Mouse (Mus musculus): ENCODE results near the gene Npy4r. TPM values are rescaled to one million over a fixed set of nuclear protein-coding genes. Genes with fewer than 3 reads are reported as not detected.

Npy4r gene
- 0.06 and 0.11 TPM in 2 replicates for polyA plus RNA-seq (2012; rRNA removed)

DNA sequence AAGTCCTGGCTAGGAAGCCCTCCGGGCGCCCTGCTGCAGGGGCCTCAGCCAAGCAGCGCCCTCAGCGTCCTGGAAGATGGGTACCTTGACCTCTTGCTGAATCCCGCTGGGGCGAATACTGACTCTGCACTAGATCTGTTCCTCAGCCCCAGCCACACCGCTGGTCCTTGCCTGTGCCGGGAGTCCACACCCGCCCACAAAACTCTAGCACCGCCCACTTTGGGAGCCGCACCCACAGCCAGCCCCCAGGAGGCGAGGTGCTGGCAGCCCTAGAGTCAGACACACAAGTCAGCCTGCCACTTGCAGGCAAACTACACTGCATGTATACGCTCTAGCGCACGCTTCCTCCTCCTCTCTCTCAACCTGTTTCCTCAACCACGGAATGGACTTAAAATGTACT lies at the start of gene Npy4r:
Gene Npy4r, minus strand, starts transcription at position 148 of the 400 bp plus-strand sequence.
- Histone ChIP-seq H3K36me3 (ENCODE audit: control insufficient read depth, insufficient read depth, low read length) (no peaks in the 10 kb centered on the region), H3K4me3 (ENCODE audit: control insufficient read depth, insufficient read depth, low read length) (no peak within 1 kb of the TSS), H3K4me1 (replicated peaks; ENCODE audit: control insufficient read depth, insufficient read depth, low read length) (no peaks in the 10 kb centered on the region), H3K27ac (ENCODE audit: control insufficient read depth, insufficient read depth, low read length) (no peak within 1 kb of the TSS), H3K27me3 (ENCODE audit: control insufficient read depth, insufficient read depth, low read length) (no peaks in the 10 kb centered on the region; the same call in 1 of the 2 replicates)
- WGBS = 10% methylated on average over 16 of the region's 16 CpGs
- DNase-seq = peak; percentile 12
- TF ChIP-seq POLR2A (IDR thresholded peaks at IDR 0.05; ENCODE audit: control insufficient read depth, extremely low read depth, insufficient read depth, low read length, poor library complexity) (no peak), CTCF (IDR thresholded peaks at IDR 0.05; ENCODE audit: borderline replicate concordance, control insufficient read depth, extremely low read depth, insufficient read depth, low read length, poor library complexity) (no peak)

DNA sequence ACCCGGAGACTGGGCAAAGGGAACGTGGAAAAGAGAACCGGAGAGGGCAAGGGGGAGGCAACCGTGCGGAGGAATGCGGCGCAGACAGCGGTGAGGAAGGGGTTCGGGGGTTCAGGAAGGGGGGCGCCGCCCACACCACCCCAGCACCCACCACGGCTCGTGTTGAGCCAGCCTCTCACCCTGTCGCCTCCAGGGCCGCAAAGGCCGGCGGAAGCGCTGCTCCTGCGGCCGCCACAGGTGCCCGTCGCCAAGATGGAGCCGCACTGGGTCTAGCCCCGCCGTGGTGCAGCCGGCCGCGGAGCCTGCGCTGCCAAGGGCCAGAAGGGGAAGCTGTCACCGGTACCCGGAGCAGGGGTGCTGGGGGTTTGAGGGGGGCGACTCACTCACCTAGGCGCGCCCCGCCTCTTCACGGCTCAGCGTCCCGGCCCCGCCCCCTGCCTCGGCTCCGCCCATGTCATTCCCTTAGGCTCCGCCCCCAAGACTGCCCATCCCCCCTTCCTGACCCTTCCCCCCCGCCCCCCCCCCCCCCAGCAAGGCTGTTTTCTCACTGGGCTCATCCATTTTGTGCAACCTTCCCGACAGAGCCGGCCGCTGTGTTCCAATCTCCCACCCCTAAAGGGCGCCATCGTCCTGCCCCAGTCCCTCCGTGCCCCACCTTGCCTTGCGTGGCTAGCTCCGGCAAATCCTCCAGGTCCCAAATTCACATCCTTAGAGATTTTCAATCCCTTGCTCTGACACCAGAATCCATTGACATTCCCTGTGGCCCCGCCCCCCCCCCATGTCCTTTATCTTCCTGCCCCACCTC lies 49.1 kb upstream of the Npy4r start, which contains the start of gene Gprin2:
Gene Gprin2, minus strand, starts transcription at position 423 of the 805 bp plus-strand sequence.
- H3K4me1 ChIP-seq (replicated peaks; ENCODE audit: control insufficient read depth, insufficient read depth, low read length) = peaks cover 5% of the 10 kb centered on the region; the same call in 1 of the 2 replicates
- 14% methylated on average over 45 of the region's 52 CpGs for WGBS
- no peak within 1 kb of the TSS for H3K27ac ChIP-seq (ENCODE audit: control insufficient read depth, insufficient read depth, low read length)
- TF ChIP-seq CTCF (IDR thresholded peaks at IDR 0.05; ENCODE audit: borderline replicate concordance, control insufficient read depth, extremely low read depth, insufficient read depth, low read length, poor library complexity) (no peak), POLR2A (IDR thresholded peaks at IDR 0.05; ENCODE audit: control insufficient read depth, extremely low read depth, insufficient read depth, low read length, poor library complexity) (no peak)
- DNase-seq = no peak
- H3K4me3 ChIP-seq (ENCODE audit: control insufficient read depth, insufficient read depth, low read length) = peak within 1 kb of the TSS; percentile 37
- H3K27me3 ChIP-seq (ENCODE audit: control insufficient read depth, insufficient read depth, low read length) = peaks cover 4% of the 10 kb centered on the region; the same call in 1 of the 2 replicates
- H3K36me3 ChIP-seq (ENCODE audit: control insufficient read depth, insufficient read depth, low read length) = no peaks in the 10 kb centered on the region

DNA sequence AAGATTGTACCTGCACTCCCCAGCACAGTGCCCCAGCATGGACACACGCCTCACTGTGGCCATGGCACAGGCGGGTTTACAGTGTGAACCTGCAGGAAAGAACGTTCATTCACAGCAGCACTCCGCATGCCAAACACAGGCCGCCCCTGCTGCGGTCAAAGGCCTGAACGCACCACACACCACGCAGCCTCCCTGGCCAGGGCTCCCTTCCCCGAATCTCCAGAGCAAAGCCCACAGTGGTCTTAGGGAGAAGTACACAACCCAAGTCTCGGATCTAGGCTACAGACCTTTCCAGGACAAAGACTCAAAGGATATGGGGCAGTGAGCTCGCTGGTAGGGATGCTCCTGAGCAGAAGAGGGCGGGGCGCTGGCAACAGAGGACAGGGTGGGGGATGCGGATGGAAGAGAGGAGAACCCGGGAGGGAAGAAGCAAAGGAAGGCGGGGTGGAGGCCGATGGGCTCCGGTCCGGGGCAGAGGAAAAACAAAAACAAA lies 48.5 kb upstream of the Npy4r start:
- TF ChIP-seq POLR2A (IDR thresholded peaks at IDR 0.05; ENCODE audit: control insufficient read depth, extremely low read depth, insufficient read depth, low read length, poor library complexity) (no peak), CTCF (IDR thresholded peaks at IDR 0.05; ENCODE audit: borderline replicate concordance, control insufficient read depth, extremely low read depth, insufficient read depth, low read length, poor library complexity) (no peak)
- no peaks in the 10 kb centered on the region for H3K36me3 ChIP-seq (ENCODE audit: control insufficient read depth, insufficient read depth, low read length)
- DNase-seq = no peak
- 19% methylated on average over 19 of the region's 19 CpGs for WGBS
- no peak overlapping the region for H3K27ac ChIP-seq (ENCODE audit: control insufficient read depth, insufficient read depth, low read length)
- H3K27me3 ChIP-seq (ENCODE audit: control insufficient read depth, insufficient read depth, low read length) = peaks cover 4% of the 10 kb centered on the region; the same call in 1 of the 2 replicates
- H3K4me1 ChIP-seq (replicated peaks; ENCODE audit: control insufficient read depth, insufficient read depth, low read length) = peaks cover 5% of the 10 kb centered on the region; the same call in 1 of the 2 replicates
- peak overlapping the region; percentile 37 for H3K4me3 ChIP-seq (ENCODE audit: control insufficient read depth, insufficient read depth, low read length)

DNA sequence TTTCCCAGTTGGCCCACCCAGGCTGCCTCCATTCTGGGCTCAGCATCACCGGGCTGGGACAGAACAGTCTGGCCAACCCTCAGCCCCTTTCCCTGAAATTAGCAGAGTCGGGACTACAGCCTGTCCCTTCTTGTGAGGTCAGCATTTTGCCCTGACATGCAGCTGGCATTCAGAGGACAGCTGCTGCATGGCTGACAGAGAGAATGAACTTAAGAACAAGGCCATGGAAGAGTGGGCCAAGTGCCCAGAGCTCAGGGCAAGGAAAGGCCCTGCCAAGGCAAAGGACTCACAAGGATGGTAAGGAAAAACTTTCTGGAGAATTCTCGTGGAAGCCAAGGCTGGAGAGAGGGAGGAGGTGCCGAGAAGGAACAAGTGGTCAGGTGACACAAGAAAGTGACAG lies 44.4 kb upstream of the Npy4r start:
- H3K27ac ChIP-seq (ENCODE audit: control insufficient read depth, insufficient read depth, low read length) = no peak overlapping the region
- peaks cover 4% of the 10 kb centered on the region; the same call in 1 of the 2 replicates for H3K27me3 ChIP-seq (ENCODE audit: control insufficient read depth, insufficient read depth, low read length)
- 82% methylated on average over 4 of the region's 4 CpGs for WGBS
- no peak for TF ChIP-seq POLR2A (IDR thresholded peaks at IDR 0.05; ENCODE audit: control insufficient read depth, extremely low read depth, insufficient read depth, low read length, poor library complexity)
- TF ChIP-seq CTCF (IDR thresholded peaks at IDR 0.05; ENCODE audit: borderline replicate concordance, control insufficient read depth, extremely low read depth, insufficient read depth, low read length, poor library complexity) = no peak
- DNase-seq = no peak
- no peak overlapping the region for H3K4me3 ChIP-seq (ENCODE audit: control insufficient read depth, insufficient read depth, low read length)
- no peaks in the 10 kb centered on the region for H3K36me3 ChIP-seq (ENCODE audit: control insufficient read depth, insufficient read depth, low read length)
- H3K4me1 ChIP-seq (replicated peaks; ENCODE audit: control insufficient read depth, insufficient read depth, low read length) = peaks cover 5% of the 10 kb centered on the region; the same call in 1 of the 2 replicates

DNA sequence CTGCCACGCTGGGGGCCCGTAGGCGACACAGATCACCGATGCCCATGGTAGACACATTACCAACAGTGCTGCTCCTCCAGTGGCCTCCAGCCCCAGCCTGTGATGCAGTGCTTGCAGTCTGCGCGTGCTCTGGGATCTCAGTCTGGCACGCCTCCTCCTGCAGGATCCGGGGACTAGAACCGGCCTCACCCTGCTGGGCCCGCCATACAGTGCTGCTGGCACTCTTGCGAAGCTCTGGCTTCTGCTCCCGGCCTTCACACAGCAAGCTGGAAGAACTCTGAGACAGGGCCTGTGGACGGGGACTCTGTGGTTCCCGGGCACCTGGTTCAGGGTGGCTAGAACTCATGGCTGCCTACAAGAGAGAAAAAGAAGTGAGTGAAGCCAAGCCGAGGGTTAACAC lies 43.2 kb upstream of the Npy4r start:
- Histone ChIP-seq H3K27me3 (ENCODE audit: control insufficient read depth, insufficient read depth, low read length) (peaks cover under 1% of the 10 kb centered on the region; the same call in 1 of the 2 replicates), H3K4me3 (ENCODE audit: control insufficient read depth, insufficient read depth, low read length) (no peak overlapping the region), H3K4me1 (replicated peaks; ENCODE audit: control insufficient read depth, insufficient read depth, low read length) (no peaks in the 10 kb centered on the region), H3K36me3 (ENCODE audit: control insufficient read depth, insufficient read depth, low read length) (no peaks in the 10 kb centered on the region), H3K27ac (ENCODE audit: control insufficient read depth, insufficient read depth, low read length) (no peak overlapping the region)
- no peak for DNase-seq
- no peak for TF ChIP-seq CTCF (IDR thresholded peaks at IDR 0.05; ENCODE audit: borderline replicate concordance, control insufficient read depth, extremely low read depth, insufficient read depth, low read length, poor library complexity)
- no peak for TF ChIP-seq POLR2A (IDR thresholded peaks at IDR 0.05; ENCODE audit: control insufficient read depth, extremely low read depth, insufficient read depth, low read length, poor library complexity)
- 94% methylated on average over 15 of the region's 15 CpGs for WGBS

DNA sequence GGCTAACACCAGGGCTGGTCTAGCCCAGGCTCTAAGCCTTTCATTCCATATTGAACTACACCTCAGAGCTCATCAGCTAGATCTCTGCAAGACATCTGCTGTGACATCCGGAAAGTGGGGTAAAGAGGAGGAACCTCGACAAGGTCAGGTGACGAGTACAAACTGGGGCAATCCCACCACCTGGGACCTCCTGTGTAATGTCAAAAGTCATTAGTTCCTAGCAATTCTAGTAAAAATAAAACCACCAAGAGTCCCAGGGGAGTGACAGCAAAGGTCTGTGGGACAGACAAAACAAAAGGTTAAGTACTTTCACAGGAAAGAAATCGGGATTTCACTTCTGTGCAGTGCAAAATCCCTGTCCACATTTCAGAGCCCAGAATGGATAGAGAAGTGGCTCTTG lies 41.6 kb upstream of the Npy4r start:
- DNase-seq = no peak
- Histone ChIP-seq H3K36me3 (ENCODE audit: control insufficient read depth, insufficient read depth, low read length) (no peaks in the 10 kb centered on the region), H3K27me3 (ENCODE audit: control insufficient read depth, insufficient read depth, low read length) (no peaks in the 10 kb centered on the region), H3K4me3 (ENCODE audit: control insufficient read depth, insufficient read depth, low read length) (no peak overlapping the region), H3K4me1 (replicated peaks; ENCODE audit: control insufficient read depth, insufficient read depth, low read length) (no peaks in the 10 kb centered on the region), H3K27ac (ENCODE audit: control insufficient read depth, insufficient read depth, low read length) (no peak overlapping the region)
- WGBS = 73% methylated on average over 4 of the region's 4 CpGs
- TF ChIP-seq CTCF (IDR thresholded peaks at IDR 0.05; ENCODE audit: borderline replicate concordance, control insufficient read depth, extremely low read depth, insufficient read depth, low read length, poor library complexity) (no peak), POLR2A (IDR thresholded peaks at IDR 0.05; ENCODE audit: control insufficient read depth, extremely low read depth, insufficient read depth, low read length, poor library complexity) (no peak)

Data from thymus, adult 2 months (tissue).